Mouse (Mus musculus) stomach, embryonic 16.5 days (tissue): ENCODE results near the gene Lect2. TPM values are rescaled to one million over a fixed set of nuclear protein-coding genes. Genes with fewer than 3 reads are reported as not detected.

Experiments
- ATAC-seq: fragments of 200-750 bp; cut with Nextera tagmentation; 2 replicates; pipeline ENCODE4 v1.8.0; 2017; ENCODE audit warnings: moderate number of reproducible peaks, moderate TSS enrichment; ENCODE audit not compliant: insufficient read depth, low FRiP score
- H3K27ac ChIP-seq: fragments of 300-500 bp; sonication (generic); 2 replicates; pipeline ENCODE4 v1.5.1; 2014; ENCODE audit warnings: low read length
- H3K27me3 ChIP-seq: fragments of 300-500 bp; sonication (generic); 2 replicates; pipeline ENCODE4 v1.6.1; 2014; ENCODE audit warnings: low read length, control low read depth, mixed read lengths; ENCODE audit not compliant: control insufficient read depth, insufficient read depth
- H3K36me3 ChIP-seq: fragments of 300-500 bp; sonication (generic); 2 replicates; pipeline ENCODE4 v1.6.1; 2014; ENCODE audit warnings: low read length; ENCODE audit not compliant: control insufficient read depth, insufficient read depth
- H3K4me1 ChIP-seq: fragments of 300-500 bp; sonication (generic); 2 replicates; pipeline ENCODE4 v1.6.1; 2014; ENCODE audit warnings: low read length, control low read depth, mixed read lengths; ENCODE audit not compliant: control insufficient read depth, insufficient read depth
- H3K4me2 ChIP-seq: fragments of 300-500 bp; sonication (generic); 2 replicates; pipeline ENCODE4 v1.6.1; 2014; ENCODE audit warnings: low read depth, low read length, mixed read lengths
- H3K4me3 ChIP-seq: fragments of 300-500 bp; sonication (generic); replicated peaks from 2 replicates; pipeline ENCODE4 v1.5.1; 2014; ENCODE audit warnings: mild to moderate bottlenecking, low read length
- H3K9ac ChIP-seq: fragments of 300-500 bp; sonication (generic); 2 replicates; pipeline ENCODE4 v1.6.1; 2014; ENCODE audit warnings: low read length
- H3K9me3 ChIP-seq: fragments of 300-500 bp; sonication (generic); replicated peaks from 2 replicates; pipeline ENCODE4 v1.6.1; 2016; ENCODE audit warnings: low read length, control low read depth; ENCODE audit not compliant: control insufficient read depth
- WGBS: fragments of 180-500 bp; shearing (Covaris S2); extraction: QIAGEN DNeasy Blood & Tissue Kit; methylation state at CpG from one replicate; pipeline ENCODE4 v1.1.7; 2014; 5-methylcytosine and 5-hydroxymethylcytosine counted together
- polyA plus RNA-seq: library from polyadenylated mRNA; unstranded; fragments of >200 nt; fragmentation: Nextera tagmentation; extraction: Ambion mirVana; gene quantifications from 2 replicates; pipeline ENCODE4 v1.2.1, GENCODE M21; 2015

Gene Lect2
- polyA plus RNA-seq, 1 experiment from 2014 or later, result 5.8 TPM

GRCm38 (mm10) chr13:56586046-56586445, 37.7 kb upstream of the Lect2 start:
- Histone ChIP-seq H3K27ac (no peak overlapping the region), H3K4me3 (no peak overlapping the region), H3K4me1 (peaks cover 38% of the 10 kb centered on the region), H3K9me3 (no peaks in the 10 kb centered on the region), H3K9ac (no peak overlapping the region), H3K36me3 (no peaks in the 10 kb centered on the region), H3K27me3 (no peaks in the 10 kb centered on the region), H3K4me2 (no peak overlapping the region)
- no peak for ATAC-seq
- 53% methylated on average over 3 of the region's 3 CpGs for WGBS

- ATAC-seq, result no peak
- H3K9me3 ChIP-seq, result no peaks in the 10 kb centered on the region
- no peaks in the 10 kb centered on the region for H3K36me3 ChIP-seq
- no peaks in the 10 kb centered on the region for H3K27me3 ChIP-seq
- H3K9ac ChIP-seq, result no peak overlapping the region
- no peak overlapping the region for H3K4me3 ChIP-seq
- H3K27ac ChIP-seq, result peak overlapping the region; percentile 82
- no peak overlapping the region for H3K4me2 ChIP-seq
- 44% methylated on average over 3 of the region's 3 CpGs for WGBS
- H3K4me1 ChIP-seq, result peaks cover 17% of the 10 kb centered on the region
Observed at GRCm38 (mm10) chr13:56582720-56583119, 34.4 kb upstream of the Lect2 start.

- no peaks in the 10 kb centered on the region for H3K36me3 ChIP-seq
- no peaks in the 10 kb centered on the region for H3K9me3 ChIP-seq
- 3% methylated on average over 6 of the region's 6 CpGs for whole genome bisulfite sequencing
- ATAC-seq, result peak; percentile 94
- no peaks in the 10 kb centered on the region for H3K27me3 ChIP-seq
- H3K4me1 ChIP-seq, result peaks cover 17% of the 10 kb centered on the region
- H3K27ac ChIP-seq, result peak overlapping the region; percentile 82
- H3K4me2 ChIP-seq, result peak overlapping the region; percentile 25
- H3K9ac ChIP-seq, result 0 out of 2 replicates have a peak overlapping the region, but pooled peaks have one; percentile 11
- H3K4me3 ChIP-seq, result no peak overlapping the region
Observed at GRCm38 (mm10) chr13:56581961-56582434, 33.7 kb upstream of the Lect2 start.

GRCm38 (mm10) chr13:56581512-56581911, 33.2 kb upstream of the Lect2 start:
- no peak overlapping the region for H3K4me2 ChIP-seq
- ATAC-seq, result peak; percentile 10; the same call in 1 of the 2 replicates
- peak overlapping the region; percentile 51; the same call in 1 of the 2 replicates for H3K9ac ChIP-seq
- peaks cover 20% of the 10 kb centered on the region for H3K4me1 ChIP-seq
- H3K27me3 ChIP-seq, result no peaks in the 10 kb centered on the region
- WGBS, result 15% methylated on average over 3 of the region's 3 CpGs
- no peaks in the 10 kb centered on the region for H3K36me3 ChIP-seq
- no peaks in the 10 kb centered on the region for H3K9me3 ChIP-seq
- peak overlapping the region; percentile 92 for H3K27ac ChIP-seq
- no peak overlapping the region for H3K4me3 ChIP-seq

GRCm38 (mm10) chr13:56580450-56580849, 32.1 kb upstream of the Lect2 start:
- Histone ChIP-seq H3K27me3 (no peaks in the 10 kb centered on the region), H3K4me2 (no peak overlapping the region), H3K9me3 (no peaks in the 10 kb centered on the region), H3K9ac (no peak overlapping the region), H3K27ac (no peak overlapping the region), H3K4me3 (no peak overlapping the region), H3K36me3 (no peaks in the 10 kb centered on the region), H3K4me1 (peaks cover 30% of the 10 kb centered on the region)
- ATAC-seq, result no peak
- WGBS, result 81% methylated on average over 5 of the region's 5 CpGs

- Histone ChIP-seq H3K27me3 (no peaks in the 10 kb centered on the region), H3K9ac (no peak overlapping the region), H3K9me3 (no peaks in the 10 kb centered on the region), H3K27ac (no peak overlapping the region), H3K4me3 (no peak overlapping the region), H3K36me3 (no peaks in the 10 kb centered on the region), H3K4me1 (peaks cover 41% of the 10 kb centered on the region), H3K4me2 (no peak overlapping the region)
- 63% methylated on average over 5 of the region's 5 CpGs for WGBS
- ATAC-seq, result no peak
Observed at GRCm38 (mm10) chr13:56578097-56578496, 29.8 kb upstream of the Lect2 start.

- Histone ChIP-seq H3K4me2 (no peak overlapping the region), H3K9ac (0 out of 2 replicates have a peak overlapping the region, but pooled peaks have one; percentile 10), H3K36me3 (no peaks in the 10 kb centered on the region), H3K9me3 (no peaks in the 10 kb centered on the region), H3K27ac (peak overlapping the region; percentile 96), H3K4me1 (peaks cover 26% of the 10 kb centered on the region), H3K27me3 (no peaks in the 10 kb centered on the region), H3K4me3 (no peak overlapping the region)
- 28% methylated on average over 12 of the region's 12 CpGs for WGBS
- ATAC-seq, result peak; percentile 77
Observed at GRCm38 (mm10) chr13:56575701-56576321, 27.5 kb upstream of the Lect2 start.

- no peak overlapping the region for H3K9ac ChIP-seq
- no peak overlapping the region for H3K4me3 ChIP-seq
- no peak overlapping the region for H3K4me2 ChIP-seq
- H3K27me3 ChIP-seq, result no peaks in the 10 kb centered on the region
- whole genome bisulfite sequencing, result 73% methylated on average over 4 of the region's 4 CpGs
- H3K9me3 ChIP-seq, result no peaks in the 10 kb centered on the region
- ATAC-seq, result no peak
- H3K36me3 ChIP-seq, result no peaks in the 10 kb centered on the region
- H3K27ac ChIP-seq, result peak overlapping the region; percentile 96
- H3K4me1 ChIP-seq, result peaks cover 26% of the 10 kb centered on the region
Observed at GRCm38 (mm10) chr13:56575074-56575473, 26.8 kb upstream of the Lect2 start.

GRCm38 (mm10) chr13:56571645-56572044, 23.3 kb upstream of the Lect2 start:
- H3K9me3 ChIP-seq, result no peaks in the 10 kb centered on the region
- H3K36me3 ChIP-seq, result no peaks in the 10 kb centered on the region
- no peak for ATAC-seq
- no peak overlapping the region for H3K4me3 ChIP-seq
- H3K4me2 ChIP-seq, result no peak overlapping the region
- H3K9ac ChIP-seq, result no peak overlapping the region
- peaks cover 25% of the 10 kb centered on the region for H3K4me1 ChIP-seq
- no peak overlapping the region for H3K27ac ChIP-seq
- 53% methylated on average over 8 of the region's 8 CpGs for WGBS
- H3K27me3 ChIP-seq, result no peaks in the 10 kb centered on the region
